ENCODE assay signal across 8 mouse cellular contexts in the genomic region with DNA sequence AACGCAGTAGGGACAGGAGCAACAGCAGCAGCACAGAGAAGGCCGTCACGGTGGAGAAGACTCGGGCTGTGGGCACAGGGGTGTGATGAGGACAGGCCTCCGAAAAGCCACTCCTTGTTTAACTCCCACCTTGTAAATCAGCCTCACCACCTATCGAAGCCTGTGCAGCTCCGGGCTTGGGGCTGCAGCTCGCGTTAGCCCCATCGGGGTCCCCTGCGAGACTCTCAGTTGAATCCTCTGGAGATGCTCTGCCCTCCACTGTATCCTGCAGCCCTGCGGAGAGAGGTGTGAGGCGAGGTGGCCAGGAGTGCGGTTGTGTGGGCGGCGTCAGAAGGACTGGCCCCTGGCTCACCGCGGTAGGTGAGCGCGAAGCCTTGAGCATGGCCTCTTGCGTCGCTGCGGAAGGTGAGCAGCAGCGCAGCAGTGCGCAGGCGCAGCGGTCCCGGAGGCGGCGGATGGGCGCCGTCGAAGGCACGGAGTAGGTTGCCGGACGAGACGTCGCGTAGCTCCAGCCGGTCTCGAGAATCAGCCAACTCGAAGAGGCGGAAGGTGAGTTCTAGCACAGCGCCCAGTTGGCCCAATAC. TPM values are rescaled to one million over a fixed set of nuclear protein-coding genes. Genes with fewer than 3 reads are reported as not detected.
DNase-seq lines count a peak whose midpoint lies in the region; ATAC-seq and TF ChIP-seq lines count a peak whose summit lies in the region.

No protein-coding gene starts in this region.

- TF ChIP-seq CTCF in kidney, adult 2 months (conservative IDR thresholded peaks at IDR 0.05; ENCODE audit: insufficient read depth, insufficient read length, low read depth, low read length) = no peak
- TF ChIP-seq CTCF in lung, postnatal 0 days (IDR thresholded peaks at IDR 0.05) = no peak

- H3K4me3 ChIP-seq in kidney, adult 2 months (ENCODE audit: insufficient read depth, low read depth, low read length) = peak overlapping the region; percentile 29; the same call in 1 of the 2 replicates
- H3K4me3 ChIP-seq in embryonic facial prominence, embryonic 10.5 days = peak overlapping the region; percentile 35
- peak overlapping the region; percentile 24; the same call in 1 of the 2 replicates for H3K4me3 ChIP-seq in lung, postnatal 0 days (ENCODE audit: low read depth, low read length)
- peak overlapping the region; percentile 14; the same call in 1 of the 2 replicates for H3K4me3 ChIP-seq in stomach, embryonic 14.5 days (ENCODE audit: low read depth, low read length)

- TF ChIP-seq POLR2A in kidney, adult 2 months (IDR thresholded peaks at IDR 0.05; ENCODE audit: low read depth, low read length) = no peak

- 0 out of 2 replicates have a peak, but pooled peaks cover 8% of the 10 kb centered on the region for H3K9me3 ChIP-seq in embryonic facial prominence, embryonic 10.5 days
- no peaks in the 10 kb centered on the region for H3K9me3 ChIP-seq in lung, postnatal 0 days (ENCODE audit: low read length)
- H3K9me3 ChIP-seq in stomach, embryonic 14.5 days (ENCODE audit: control insufficient read depth, low read depth, low read length) = no peaks in the 10 kb centered on the region

- DNase-seq in kidney, adult 2 months = peak; percentile 40
- no peak for DNase-seq in kidney, adult 11 months
- peak; percentile 61 for DNase-seq in embryonic facial prominence, embryonic 10.5 days (ENCODE audit: low spot score)
- DNase-seq in induced T-regulatory cell, adult 2 months (ENCODE audit: low read depth) = peak; percentile 86
- DNase-seq in lung, postnatal 0 days (ENCODE audit: low spot score) = peak; percentile 54
- DNase-seq in gastrocnemius, postnatal 4 days (ENCODE audit: low spot score in 2 of 2) = no peak
- no peak for DNase-seq in right cerebral cortex, postnatal 14 days

- no peaks in the 10 kb centered on the region for H3K36me3 ChIP-seq in kidney, adult 2 months (ENCODE audit: control insufficient read depth, insufficient read depth, low read length)
- peaks cover 6% of the 10 kb centered on the region for H3K36me3 ChIP-seq in embryonic facial prominence, embryonic 10.5 days (replicated peaks)
- 0 out of 2 replicates have a peak, but pooled peaks cover 4% of the 10 kb centered on the region for H3K36me3 ChIP-seq in lung, postnatal 0 days (ENCODE audit: insufficient read depth, low read length)
- H3K36me3 ChIP-seq in stomach, embryonic 14.5 days (ENCODE audit: control insufficient read depth, insufficient read depth, low read length) = peaks cover 2% of the 10 kb centered on the region; the same call in 1 of the 2 replicates

- H3K9ac ChIP-seq in lung, postnatal 0 days (replicated peaks; ENCODE audit: low read depth) = no peak overlapping the region
- no peak overlapping the region for H3K9ac ChIP-seq in stomach, embryonic 14.5 days (replicated peaks; ENCODE audit: low read depth, low read length)

- ATAC-seq in lung, postnatal 0 days = no peak
- no peak for ATAC-seq in stomach, embryonic 14.5 days (ENCODE audit: insufficient number of reproducible peaks, insufficient read depth, low FRiP score, low read depth)

- WGBS in kidney, adult 2 months = 6% methylated on average over 44 of the region's 44 CpGs
- WGBS in embryonic facial prominence, embryonic 10.5 days = 10% methylated on average over 44 of the region's 44 CpGs
- 8% methylated on average over 44 of the region's 44 CpGs for WGBS in lung, postnatal 0 days
- WGBS in stomach, embryonic 14.5 days = 8% methylated on average over 44 of the region's 44 CpGs

- no peak for TF ChIP-seq EP300 in lung, postnatal 0 days (IDR thresholded peaks at IDR 0.05)

- H3K27ac ChIP-seq in kidney, adult 2 months (ENCODE audit: insufficient read depth, low read depth, low read length) = no peak overlapping the region
- H3K27ac ChIP-seq in embryonic facial prominence, embryonic 10.5 days (replicated peaks) = no peak overlapping the region
- no peak overlapping the region for H3K27ac ChIP-seq in lung, postnatal 0 days (ENCODE audit: low read length)
- H3K27ac ChIP-seq in stomach, embryonic 14.5 days (ENCODE audit: low read length) = no peak overlapping the region

- no peaks in the 10 kb centered on the region for H3K4me1 ChIP-seq in kidney, adult 2 months (ENCODE audit: control insufficient read depth, insufficient read depth, low read length)
- peaks cover 61% of the 10 kb centered on the region for H3K4me1 ChIP-seq in embryonic facial prominence, embryonic 10.5 days
- peaks cover 40% of the 10 kb centered on the region for H3K4me1 ChIP-seq in lung, postnatal 0 days (ENCODE audit: insufficient read depth, low read depth, low read length)
- H3K4me1 ChIP-seq in stomach, embryonic 14.5 days (ENCODE audit: control insufficient read depth, insufficient read depth, low read length) = peaks cover 25% of the 10 kb centered on the region; the same call in 1 of the 2 replicates

- H3K4me2 ChIP-seq in lung, postnatal 0 days (replicated peaks; ENCODE audit: low read depth, low read length) = peak overlapping the region; percentile 33; the same call in 1 of the 2 replicates
- peak overlapping the region; percentile 2; the same call in 1 of the 2 replicates for H3K4me2 ChIP-seq in stomach, embryonic 14.5 days (replicated peaks; ENCODE audit: low read depth, low read length)

- H3K27me3 ChIP-seq in kidney, adult 2 months (replicated peaks; ENCODE audit: control insufficient read depth, insufficient read depth, low read length) = peaks cover 4% of the 10 kb centered on the region; the same call in 1 of the 2 replicates
- H3K27me3 ChIP-seq in embryonic facial prominence, embryonic 10.5 days (replicated peaks; ENCODE audit: low read depth, poor library complexity, severe bottlenecking) = peaks cover 100% of the 10 kb centered on the region
- peaks cover 50% of the 10 kb centered on the region for H3K27me3 ChIP-seq in lung, postnatal 0 days (replicated peaks; ENCODE audit: insufficient read depth, low read length)
- H3K27me3 ChIP-seq in stomach, embryonic 14.5 days (ENCODE audit: control insufficient read depth, insufficient read depth, low read length) = peaks cover 45% of the 10 kb centered on the region

RNA-seq across cellular contexts. Expression of gene Paqr4, which starts 1.6 kb away (rescaled TPM):
- 9.7 and 10.8 TPM in 2 replicates for polyA plus RNA-seq in kidney, adult 2 months (2012; rRNA removed)
- polyA plus RNA-seq in embryonic facial prominence, embryonic 10.5 days (2016; fragmentation: Nextera tagmentation; extraction: Ambion mirVana) = 12.6 and 14.1 TPM in 2 replicates
- polyA plus RNA-seq in lung, postnatal 0 days (2015; fragmentation: Nextera tagmentation; extraction: Ambion mirVana) = 45.2 and 47.7 TPM in 2 replicates
- 24.7 and 25.2 TPM in 2 replicates for polyA plus RNA-seq in stomach, embryonic 14.5 days (2014; fragmentation: Nextera tagmentation; extraction: Ambion mirVana)
- total RNA-seq in gastrocnemius, postnatal 4 days (2021) = 10 to 100 TPM; 12.5 to 13.4 TPM

RNA-seq across cellular contexts. Expression of gene Kremen2, which starts 3.3 kb away (rescaled TPM):
- 0.17 and 0.27 TPM in 2 replicates for polyA plus RNA-seq in kidney, adult 2 months (2012; rRNA removed)
- polyA plus RNA-seq in embryonic facial prominence, embryonic 10.5 days (2016; fragmentation: Nextera tagmentation; extraction: Ambion mirVana) = 8.3 and 9.6 TPM in 2 replicates
- polyA plus RNA-seq in lung, postnatal 0 days (2015; fragmentation: Nextera tagmentation; extraction: Ambion mirVana) = 0.41 and 0.52 TPM in 2 replicates
- 0.45 and 0.69 TPM in 2 replicates for polyA plus RNA-seq in stomach, embryonic 14.5 days (2014; fragmentation: Nextera tagmentation; extraction: Ambion mirVana)
- under 1 TPM; 0.13 to 0.20 TPM for total RNA-seq in gastrocnemius, postnatal 4 days (2021)

RNA-seq across cellular contexts. Expression of gene Pkmyt1, which starts 16.2 kb away (rescaled TPM):
- 4.1 and 5.2 TPM in 2 replicates for polyA plus RNA-seq in kidney, adult 2 months (2012; rRNA removed)
- 61.6 and 62.0 TPM in 2 replicates for polyA plus RNA-seq in embryonic facial prominence, embryonic 10.5 days (2016; fragmentation: Nextera tagmentation; extraction: Ambion mirVana)
- 10.4 and 11.5 TPM in 2 replicates for polyA plus RNA-seq in lung, postnatal 0 days (2015; fragmentation: Nextera tagmentation; extraction: Ambion mirVana)
- polyA plus RNA-seq in stomach, embryonic 14.5 days (2014; fragmentation: Nextera tagmentation; extraction: Ambion mirVana) = 54.8 and 55.9 TPM in 2 replicates
- total RNA-seq in gastrocnemius, postnatal 4 days (2021) = 10 to 100 TPM; 11.1 to 12.4 TPM

RNA-seq across cellular contexts. Expression of gene 1520401A03Rik, which starts 19.7 kb away (rescaled TPM):
- polyA plus RNA-seq in kidney, adult 2 months (2012; rRNA removed) = 0.05 TPM in 1 of 2 replicates, not detected in the other
- 0.05 TPM in 1 of 2 replicates, not detected in the other for polyA plus RNA-seq in embryonic facial prominence, embryonic 10.5 days (2016; fragmentation: Nextera tagmentation; extraction: Ambion mirVana)
- 0.20 TPM in 1 of 2 replicates, not detected in the other for polyA plus RNA-seq in lung, postnatal 0 days (2015; fragmentation: Nextera tagmentation; extraction: Ambion mirVana)
- polyA plus RNA-seq in stomach, embryonic 14.5 days (2014; fragmentation: Nextera tagmentation; extraction: Ambion mirVana) = 0.20 TPM in 1 of 2 replicates, not detected in the other
- total RNA-seq in gastrocnemius, postnatal 4 days (2021) = under 1 TPM; 0.26 to 0.66 TPM

RNA-seq across cellular contexts. Expression of gene Flywch1, which starts 29.1 kb away (rescaled TPM):
- polyA plus RNA-seq in kidney, adult 2 months (2012; rRNA removed) = 41.7 and 45.2 TPM in 2 replicates
- 168 and 178 TPM in 2 replicates for polyA plus RNA-seq in embryonic facial prominence, embryonic 10.5 days (2016; fragmentation: Nextera tagmentation; extraction: Ambion mirVana)
- polyA plus RNA-seq in lung, postnatal 0 days (2015; fragmentation: Nextera tagmentation; extraction: Ambion mirVana) = 43.1 and 43.5 TPM in 2 replicates
- 54.3 and 57.3 TPM in 2 replicates for polyA plus RNA-seq in stomach, embryonic 14.5 days (2014; fragmentation: Nextera tagmentation; extraction: Ambion mirVana)
- 10 to 100 TPM; 44.5 to 49.2 TPM for total RNA-seq in gastrocnemius, postnatal 4 days (2021)

Comparison
In these comparisons a context has a peak if more than half of its experiments do, and no peak if none do; other contexts are left out.
1. DNase-seq: peak in kidney, adult 2 months (single experiment), embryonic facial prominence, embryonic 10.5 days (single experiment), induced T-regulatory cell, adult 2 months (single experiment) and lung, postnatal 0 days (single experiment); none in kidney, adult 11 months (single experiment), gastrocnemius, postnatal 4 days (0 of 2) and right cerebral cortex, postnatal 14 days (single experiment).
2. Peak in every context shown above with its lines, with median percentiles within 50 percentile points of each other: H3K4me3 ChIP-seq.